Mouse (Mus musculus) hindbrain, embryonic 10.5 days (tissue): Measurements from ENCODE around the gene Bloc1s3. TPM values are rescaled to one million over a fixed set of nuclear protein-coding genes. Genes with fewer than 3 reads are reported as not detected.

Experiments
- DNase-seq: peaks from one replicate; pipeline ENCODE4 v3.0.0-alpha.2; 2017; ENCODE audit warnings: low spot score
- H3K27ac ChIP-seq: fragments of 300-500 bp; sonication (generic); 2 replicates; pipeline ENCODE4 v1.5.1; 2016; ENCODE audit warnings: mild to moderate bottlenecking, moderate library complexity
- H3K27me3 ChIP-seq: fragments of 300-500 bp; sonication (generic); 2 replicates; pipeline ENCODE4 v1.6.1; 2016; ENCODE audit warnings: mild to moderate bottlenecking; ENCODE audit not compliant: poor library complexity, insufficient read depth, severe bottlenecking
- H3K36me3 ChIP-seq: fragments of 300-500 bp; sonication (generic); 2 replicates; pipeline ENCODE4 v1.6.1; 2016; ENCODE audit warnings: mild to moderate bottlenecking, moderate library complexity
- H3K4me1 ChIP-seq: fragments of 300-500 bp; sonication (generic); replicated peaks from 2 replicates; pipeline ENCODE4 v1.6.1; 2016; ENCODE audit warnings: mild to moderate bottlenecking
- H3K4me3 ChIP-seq: fragments of 300-500 bp; sonication (generic); 2 replicates; pipeline ENCODE4 v1.5.1; 2016; ENCODE audit warnings: mild to moderate bottlenecking, moderate library complexity
- H3K9me3 ChIP-seq: fragments of 300-500 bp; sonication (generic); 2 replicates; pipeline ENCODE4 v1.6.1; 2016; ENCODE audit warnings: mild to moderate bottlenecking, moderate library complexity
- WGBS: fragments of 180-500 bp; shearing (Covaris S2); methylation state at CpG from one replicate; pipeline ENCODE4 v1.1.7; 2016; 5-methylcytosine and 5-hydroxymethylcytosine counted together
- polyA plus RNA-seq: library from polyadenylated mRNA; unstranded; fragments of >200 nt; fragmentation: Nextera tagmentation; extraction: Ambion mirVana; gene quantifications from 2 replicates; pipeline ENCODE4 v1.2.1, GENCODE M21; 2016

Bloc1s3 gene
- polyA plus RNA-seq, 1 experiment from 2014 or later: 3.8 TPM

DNA sequence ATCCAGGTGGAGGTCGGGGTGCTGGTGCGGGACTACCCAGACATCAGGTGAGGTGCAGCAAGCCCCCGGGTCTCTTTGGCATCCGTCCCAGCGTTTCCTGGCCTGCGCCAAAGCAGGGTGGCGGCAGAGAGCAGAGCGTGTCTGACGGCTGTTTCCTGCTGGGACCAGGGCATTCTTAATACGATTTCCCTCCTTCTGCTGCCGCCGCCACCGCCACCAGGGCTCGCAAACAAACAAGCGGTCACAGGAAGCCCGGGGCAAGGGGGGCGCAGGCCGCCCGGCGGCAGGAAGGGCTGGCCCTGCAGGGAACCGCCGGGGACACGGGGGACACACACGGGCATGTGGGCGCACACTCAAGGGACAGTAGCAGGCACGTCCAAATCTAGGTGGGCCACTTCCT is 16.4 kb downstream of the Bloc1s3 start:
- WGBS: 3% methylated on average over 26 of the region's 26 CpGs

DNA sequence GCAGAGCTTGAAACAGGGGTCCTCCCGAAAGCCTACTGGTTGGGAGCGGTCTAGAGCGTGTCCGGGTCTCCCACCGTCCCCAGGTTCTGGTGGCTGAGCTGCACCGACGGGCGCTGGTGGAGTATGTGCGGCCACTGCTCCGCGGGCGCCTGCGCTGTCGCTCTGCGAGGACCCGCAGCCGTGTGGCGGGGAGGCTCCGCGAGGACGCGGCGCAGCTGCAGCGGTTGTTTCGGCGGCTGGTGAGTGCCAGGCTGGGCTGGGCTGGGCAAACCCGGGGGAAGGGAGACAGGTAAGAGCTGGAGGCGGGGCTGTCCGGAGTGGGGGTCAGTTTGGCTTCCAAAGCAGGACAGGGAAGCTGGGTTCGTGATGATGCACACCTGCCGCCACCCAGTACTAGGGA is 18.6 kb downstream of the Bloc1s3 start:
- Histone ChIP-seq H3K36me3 (no peaks in the 10 kb centered on the region), H3K9me3 (0 out of 2 replicates have a peak, but pooled peaks cover 2% of the 10 kb centered on the region), H3K27ac (no peak overlapping the region), H3K4me1 (peaks cover 15% of the 10 kb centered on the region), H3K4me3 (peak overlapping the region; percentile 41), H3K27me3 (peaks cover 79% of the 10 kb centered on the region)
- under 1% methylated on average over 31 of the region's 31 CpGs for WGBS
- DNase-seq: peak; percentile 37

More for the DNA sequence above, 16.4 kb downstream of the Bloc1s3 start:
- H3K4me1 ChIP-seq: peaks cover 32% of the 10 kb centered on the region
- peak; percentile 44 for DNase-seq
- H3K36me3 ChIP-seq: no peaks in the 10 kb centered on the region
- 0 out of 2 replicates have a peak, but pooled peaks cover 2% of the 10 kb centered on the region for H3K9me3 ChIP-seq
- peak overlapping the region; percentile 38 for H3K4me3 ChIP-seq
- H3K27me3 ChIP-seq: peaks cover 78% of the 10 kb centered on the region
- 0 out of 2 replicates have a peak overlapping the region, but pooled peaks have one; percentile 5 for H3K27ac ChIP-seq

DNA sequence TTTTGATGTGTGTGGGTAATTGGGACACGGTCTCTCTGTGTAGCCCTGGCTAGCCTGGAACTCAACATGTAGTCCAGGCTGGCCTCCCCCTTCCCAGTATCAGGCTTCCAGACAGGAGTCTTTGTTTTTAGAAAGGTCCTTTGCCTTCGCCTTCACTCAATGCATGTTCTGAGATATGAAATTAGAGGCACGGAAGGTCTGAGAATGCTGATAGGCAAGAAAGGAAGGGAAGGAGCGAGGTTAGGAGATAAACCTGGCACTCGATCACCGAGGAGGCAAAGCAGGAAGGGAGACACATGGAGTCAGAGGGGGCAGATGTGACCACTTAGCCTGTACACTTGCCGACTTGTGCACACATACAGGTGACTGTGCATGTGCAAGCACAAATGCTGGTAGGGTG is 21.6 kb downstream of the Bloc1s3 start:
- no peak overlapping the region for H3K4me3 ChIP-seq
- peaks cover 9% of the 10 kb centered on the region for H3K4me1 ChIP-seq
- peaks cover 52% of the 10 kb centered on the region for H3K27me3 ChIP-seq
- H3K36me3 ChIP-seq: no peaks in the 10 kb centered on the region
- no peak for DNase-seq
- no peak overlapping the region for H3K27ac ChIP-seq
- WGBS: 91% methylated on average over 7 of the region's 7 CpGs
- no peaks in the 10 kb centered on the region for H3K9me3 ChIP-seq

DNA sequence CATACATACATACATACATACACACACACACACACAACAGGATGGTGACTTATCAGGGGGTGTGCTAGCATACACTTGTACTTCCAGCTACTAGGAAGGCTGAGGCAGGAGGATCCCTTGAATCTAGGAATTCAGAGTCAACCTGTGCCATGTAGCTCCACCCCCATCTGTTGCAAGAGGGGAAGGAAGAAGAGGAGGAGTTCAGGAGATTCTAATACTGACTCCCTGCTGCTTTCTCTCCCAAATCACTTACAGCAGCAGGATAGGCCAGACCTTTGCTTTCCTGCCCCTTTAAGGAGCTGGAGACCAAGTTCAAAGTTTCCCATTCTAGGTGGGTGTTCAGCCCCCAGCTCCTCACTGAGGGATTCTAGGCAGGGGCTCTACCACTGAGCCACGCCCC is 22.7 kb downstream of the Bloc1s3 start:
- 86% methylated on average over 1 of the region's 1 CpGs for WGBS

DNA sequence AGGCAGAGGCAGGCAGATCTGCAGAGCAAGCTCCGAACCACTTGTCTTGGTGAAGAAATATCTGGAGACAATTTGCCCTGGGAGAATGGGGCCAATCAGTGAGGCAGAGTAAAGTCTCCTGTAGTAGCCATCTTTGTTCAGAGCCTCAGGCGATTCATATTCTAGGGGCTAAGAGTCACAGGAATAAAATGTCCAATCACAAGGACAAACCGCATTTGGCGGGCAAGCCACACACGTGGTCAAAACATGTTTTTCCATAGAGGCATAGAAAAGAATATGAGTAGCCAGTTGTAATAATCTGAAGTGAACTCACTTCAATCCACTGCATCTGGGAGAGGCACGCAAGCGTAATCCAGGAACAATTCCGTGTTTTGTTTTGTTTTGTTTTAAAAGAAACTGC is 24.9 kb downstream of the Bloc1s3 start:
- Histone ChIP-seq H3K9me3 (no peaks in the 10 kb centered on the region), H3K4me1 (peaks cover 1% of the 10 kb centered on the region; the same call in 1 of the 2 replicates), H3K36me3 (no peaks in the 10 kb centered on the region), H3K27ac (no peak overlapping the region), H3K27me3 (peaks cover 28% of the 10 kb centered on the region), H3K4me3 (no peak overlapping the region)
- DNase-seq: no peak
- WGBS: 83% methylated on average over 8 of the region's 8 CpGs

More for the DNA sequence above, 22.7 kb downstream of the Bloc1s3 start:
- Histone ChIP-seq H3K9me3 (no peaks in the 10 kb centered on the region), H3K27ac (no peak overlapping the region), H3K36me3 (no peaks in the 10 kb centered on the region), H3K4me3 (no peak overlapping the region), H3K27me3 (peaks cover 42% of the 10 kb centered on the region), H3K4me1 (peaks cover 7% of the 10 kb centered on the region)
- no peak for DNase-seq

DNA sequence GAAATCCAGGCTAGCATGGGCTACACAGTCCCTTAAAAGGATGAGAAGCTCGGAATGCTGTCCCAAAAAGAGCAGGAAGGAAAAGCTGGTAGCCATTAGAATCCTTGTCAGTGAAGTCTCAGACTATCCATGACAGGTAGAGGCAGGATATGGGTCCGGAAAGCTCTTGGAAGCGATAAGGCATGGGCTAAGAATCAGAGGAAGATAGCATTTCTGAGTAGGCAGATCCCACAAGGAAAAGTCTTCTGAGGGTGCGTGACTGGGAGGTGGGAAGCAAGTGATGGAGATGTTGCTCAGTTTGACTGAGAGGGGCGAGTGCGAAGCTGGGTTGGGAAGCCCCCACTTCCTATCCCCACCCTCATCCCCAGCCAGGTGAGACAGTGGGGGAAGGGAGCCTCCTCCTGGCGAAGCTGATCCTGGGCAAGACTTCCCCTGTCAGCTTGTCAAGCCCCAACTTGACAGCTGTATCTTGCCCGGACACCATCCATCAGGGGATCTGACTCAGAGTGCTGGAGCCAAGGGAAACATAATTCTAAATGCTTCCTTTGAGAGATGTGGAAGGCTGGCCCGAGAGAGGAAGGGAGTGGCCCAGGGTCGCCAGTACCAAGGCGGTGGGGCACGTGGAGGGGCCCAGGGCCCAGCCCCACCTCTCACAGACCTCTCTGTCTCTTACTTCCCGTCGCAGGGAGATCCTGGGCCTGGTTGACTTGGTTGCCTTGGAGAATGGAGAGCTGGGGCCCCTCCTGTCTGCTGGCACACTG is 30.4 kb downstream of the Bloc1s3 start:
- DNase-seq: no peak

DNA sequence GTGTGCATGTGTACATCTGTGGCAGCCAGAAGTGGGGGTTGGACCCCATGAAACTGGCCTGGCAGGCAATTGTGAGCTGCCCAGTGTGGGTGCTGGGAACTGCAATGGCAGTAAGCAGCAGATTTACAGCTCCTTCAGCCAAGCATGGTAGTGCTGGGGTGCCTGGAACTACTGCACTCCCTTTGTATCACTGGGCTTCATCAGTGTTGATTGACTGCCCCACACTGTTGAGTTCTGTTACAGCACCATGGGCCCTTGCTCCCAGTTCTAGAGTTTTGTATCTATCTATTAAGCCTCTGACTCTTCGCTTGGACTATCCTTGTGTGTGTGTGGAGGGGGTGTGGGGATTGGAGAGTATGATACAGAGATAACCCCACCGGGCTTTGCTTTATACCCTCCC is 31.1 kb downstream of the Bloc1s3 start:
- Histone ChIP-seq H3K9me3 (0 out of 2 replicates have a peak, but pooled peaks cover 2% of the 10 kb centered on the region), H3K4me3 (no peak overlapping the region), H3K4me1 (peaks cover 17% of the 10 kb centered on the region), H3K27ac (no peak overlapping the region), H3K27me3 (peaks cover 70% of the 10 kb centered on the region), H3K36me3 (no peaks in the 10 kb centered on the region)
- no peak for DNase-seq
- WGBS: 68% methylated on average over 2 of the region's 2 CpGs

More for the DNA sequence above, 30.4 kb downstream of the Bloc1s3 start:
- Histone ChIP-seq H3K4me3 (no peak overlapping the region), H3K4me1 (peaks cover 17% of the 10 kb centered on the region), H3K27me3 (peaks cover 62% of the 10 kb centered on the region), H3K36me3 (no peaks in the 10 kb centered on the region), H3K27ac (no peak overlapping the region), H3K9me3 (0 out of 2 replicates have a peak, but pooled peaks cover 2% of the 10 kb centered on the region)
- WGBS: 26% methylated on average over 14 of the region's 14 CpGs

DNA sequence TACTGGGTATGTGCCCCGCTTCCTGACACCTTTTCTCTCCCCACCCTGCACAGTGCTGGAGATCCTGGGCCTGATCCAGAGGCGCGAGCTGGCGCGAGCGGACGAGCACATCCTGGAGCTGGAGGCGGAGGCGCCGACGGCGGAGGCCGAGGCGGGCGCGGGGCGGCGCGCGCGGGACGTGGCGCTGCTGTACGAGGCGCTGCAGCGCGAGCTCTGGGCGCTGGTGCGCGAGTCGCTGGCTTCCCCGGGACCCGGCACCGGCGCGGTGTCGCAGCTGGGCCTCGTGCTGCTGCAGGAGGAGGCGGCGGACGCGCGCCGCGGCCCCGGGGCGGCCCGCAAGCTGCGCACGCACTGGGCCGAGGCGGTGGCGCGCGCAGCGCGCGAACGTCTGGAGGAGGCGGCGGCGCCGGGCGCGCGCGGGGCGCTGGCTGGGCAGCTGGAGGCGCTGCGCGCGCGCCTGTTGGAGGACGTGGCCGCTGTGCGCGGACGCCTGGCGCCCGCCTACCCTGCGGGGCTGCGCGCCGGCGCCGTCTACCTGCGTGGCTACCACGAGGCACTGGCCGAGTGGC is 34.2 kb downstream of the Bloc1s3 start:
- peak; percentile 68 for DNase-seq
- H3K27me3 ChIP-seq: peaks cover 99% of the 10 kb centered on the region
- H3K4me1 ChIP-seq: peaks cover 28% of the 10 kb centered on the region
- no peaks in the 10 kb centered on the region for H3K36me3 ChIP-seq
- H3K9me3 ChIP-seq: 0 out of 2 replicates have a peak, but pooled peaks cover 2% of the 10 kb centered on the region
- H3K27ac ChIP-seq: peak overlapping the region; percentile 82
- peak overlapping the region; percentile 61 for H3K4me3 ChIP-seq
- WGBS: under 1% methylated on average over 89 of the region's 89 CpGs

DNA sequence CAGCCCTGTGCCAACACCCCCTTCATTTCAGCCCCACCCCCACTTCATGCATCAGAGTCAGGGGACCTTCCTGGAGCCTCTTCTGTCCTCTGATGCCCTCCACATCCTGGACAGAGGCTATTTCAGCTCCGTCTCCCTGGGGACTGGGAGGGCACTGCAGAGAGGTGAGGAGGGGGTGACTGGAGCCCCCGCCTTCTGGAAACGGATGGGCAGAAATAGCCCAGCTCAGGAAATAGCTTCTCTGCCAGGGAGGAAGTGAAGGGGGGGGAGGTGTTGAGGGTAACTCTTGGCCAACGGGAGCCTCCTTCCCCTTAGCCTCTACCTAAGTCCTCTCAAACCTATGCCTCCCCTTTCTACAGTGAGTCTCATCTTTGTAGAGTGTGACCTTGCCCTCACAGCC is 35.8 kb downstream of the Bloc1s3 start:
- Histone ChIP-seq H3K36me3 (no peaks in the 10 kb centered on the region), H3K9me3 (0 out of 2 replicates have a peak, but pooled peaks cover 2% of the 10 kb centered on the region), H3K4me1 (peaks cover 24% of the 10 kb centered on the region), H3K4me3 (no peak overlapping the region), H3K27me3 (peaks cover 99% of the 10 kb centered on the region), H3K27ac (no peak overlapping the region)
- 54% methylated on average over 4 of the region's 4 CpGs for WGBS
- DNase-seq: no peak

DNA sequence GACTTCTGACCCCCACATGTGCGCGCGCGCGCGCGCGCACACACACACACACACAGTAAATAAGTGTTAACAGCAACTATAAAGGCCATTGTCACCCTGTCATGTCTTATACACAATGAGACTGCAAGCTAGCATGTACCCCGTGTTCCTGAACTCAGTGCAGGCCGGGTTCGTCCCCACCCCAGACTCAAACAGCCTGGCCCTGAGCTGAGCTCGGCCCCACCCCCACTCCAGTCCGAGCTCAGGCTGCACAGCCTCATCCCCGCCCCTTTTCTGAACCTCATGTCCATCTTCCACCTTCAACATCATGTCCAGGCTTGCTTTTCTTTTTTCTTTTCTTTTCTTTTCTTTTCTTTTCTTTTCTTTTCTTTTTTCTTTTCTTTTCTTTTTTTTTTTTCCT is 37.9 kb downstream of the Bloc1s3 start:
- no peaks in the 10 kb centered on the region for H3K36me3 ChIP-seq
- H3K4me1 ChIP-seq: peaks cover 24% of the 10 kb centered on the region
- H3K4me3 ChIP-seq: no peak overlapping the region
- H3K27ac ChIP-seq: no peak overlapping the region
- 9% methylated on average over 14 of the region's 14 CpGs for WGBS
- peaks cover 100% of the 10 kb centered on the region for H3K27me3 ChIP-seq
- 0 out of 2 replicates have a peak, but pooled peaks cover 2% of the 10 kb centered on the region for H3K9me3 ChIP-seq
- DNase-seq: no peak

DNA sequence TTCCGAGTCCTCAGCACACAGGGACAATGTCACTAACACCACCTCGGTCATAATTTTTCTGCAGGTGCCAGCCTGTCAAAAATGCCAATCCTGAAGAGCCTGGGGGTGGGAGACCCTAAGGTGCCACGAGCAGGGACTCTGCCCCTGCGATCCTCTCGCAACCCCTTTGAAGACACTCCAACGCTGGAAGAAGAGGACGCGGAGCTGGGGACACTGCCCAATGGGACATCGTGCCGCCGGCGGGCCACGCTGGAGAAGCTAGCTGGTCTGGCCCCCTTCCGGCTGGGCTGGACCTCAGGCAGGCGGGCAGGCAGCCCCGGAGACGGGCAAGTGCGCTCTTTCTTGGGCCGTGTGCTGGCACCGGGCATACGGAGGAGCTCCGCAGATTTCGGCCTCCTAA is 38.8 kb downstream of the Bloc1s3 start:
- no peak for DNase-seq
- WGBS: 20% methylated on average over 23 of the region's 23 CpGs
- Histone ChIP-seq H3K4me3 (peak overlapping the region; percentile 3; the same call in 1 of the 2 replicates), H3K9me3 (no peaks in the 10 kb centered on the region), H3K27me3 (peaks cover 100% of the 10 kb centered on the region), H3K27ac (no peak overlapping the region), H3K4me1 (peaks cover 30% of the 10 kb centered on the region), H3K36me3 (no peaks in the 10 kb centered on the region)

DNA sequence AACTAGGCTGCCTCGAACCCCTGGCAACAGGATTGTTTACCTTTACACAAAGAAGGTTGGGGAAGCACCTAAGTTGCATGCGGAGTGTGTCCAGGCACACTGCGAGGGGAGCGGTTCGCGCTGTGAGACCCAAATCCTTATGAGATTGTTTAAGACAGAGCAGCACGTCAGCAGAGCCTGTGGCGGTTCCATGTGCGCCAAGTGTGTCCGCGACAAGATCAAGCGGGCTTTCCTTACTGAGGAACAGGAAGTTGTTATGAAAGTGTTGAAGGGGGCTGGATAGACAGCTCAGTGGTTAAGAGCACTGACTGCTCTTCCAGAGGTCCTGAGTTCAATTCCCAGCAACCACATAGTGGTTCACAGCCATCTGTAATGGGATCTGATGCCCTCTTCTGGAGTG is 39.9 kb downstream of the Bloc1s3 start:
- Histone ChIP-seq H3K4me3 (no peak overlapping the region), H3K4me1 (peaks cover 24% of the 10 kb centered on the region), H3K27ac (no peak overlapping the region), H3K27me3 (peaks cover 100% of the 10 kb centered on the region), H3K9me3 (no peaks in the 10 kb centered on the region), H3K36me3 (no peaks in the 10 kb centered on the region)
- 70% methylated on average over 12 of the region's 12 CpGs for WGBS
- DNase-seq: no peak

DNA sequence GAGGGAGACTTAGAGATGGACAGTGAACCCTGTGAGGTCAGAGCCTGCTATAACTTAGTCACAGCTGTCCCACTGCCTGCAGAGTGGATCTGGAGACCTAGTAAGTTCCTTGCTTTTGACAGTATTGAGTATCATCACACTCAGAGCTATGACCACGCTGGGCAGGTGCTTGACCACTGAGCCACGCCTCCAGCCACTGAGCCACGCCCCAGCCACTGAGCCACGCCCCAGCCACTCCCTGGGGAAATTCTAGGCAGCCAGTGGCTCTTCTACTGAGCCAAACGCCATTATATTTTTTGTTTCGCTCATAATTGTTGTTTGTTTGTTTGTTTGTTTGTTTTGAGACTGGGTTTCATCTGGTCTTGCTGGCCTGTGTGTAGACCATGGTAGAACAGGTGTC is 40.5 kb downstream of the Bloc1s3 start:
- Histone ChIP-seq H3K27ac (no peak overlapping the region), H3K4me1 (peaks cover 31% of the 10 kb centered on the region), H3K36me3 (no peaks in the 10 kb centered on the region), H3K27me3 (peaks cover 100% of the 10 kb centered on the region), H3K9me3 (no peaks in the 10 kb centered on the region), H3K4me3 (no peak overlapping the region)
- 40% methylated on average over 6 of the region's 6 CpGs for WGBS
- DNase-seq: no peak
